Mouse (Mus musculus): ENCODE data around the gene Cfd. TPM values are rescaled to one million over a fixed set of nuclear protein-coding genes. Genes with fewer than 3 reads are reported as not detected.

The Cfd gene
- polyA plus RNA-seq, 1 experiment, result not detected

DNA sequence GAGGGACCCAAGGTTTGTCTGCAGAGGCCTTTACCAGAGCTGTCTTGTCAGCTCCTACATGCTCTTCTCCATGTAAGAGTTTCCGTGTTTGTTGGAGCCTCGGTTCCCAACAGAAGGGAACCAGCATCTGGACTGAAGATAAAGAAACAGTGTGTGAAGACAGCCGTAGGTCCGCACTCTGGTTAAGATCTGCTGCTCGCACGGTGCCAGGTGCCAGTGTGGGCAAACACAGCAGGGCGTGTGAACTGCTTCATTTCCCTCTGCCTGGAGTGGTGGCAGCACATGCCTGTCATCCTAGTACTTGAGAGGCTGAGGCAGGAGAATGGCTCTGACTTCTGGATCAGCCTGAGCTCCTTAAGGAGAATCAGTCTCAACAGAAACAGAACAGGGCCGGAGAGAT, 18.8 kb upstream of the Cfd start:
- H3K4me1 ChIP-seq (ENCODE audit: control insufficient read depth, insufficient read depth, low read length), result no peaks in the 10 kb centered on the region
- no peak overlapping the region for H3K4me3 ChIP-seq (ENCODE audit: insufficient read depth, low read length)
- no peak overlapping the region for H3K27ac ChIP-seq (ENCODE audit: insufficient read depth, low read length)
- TF ChIP-seq POLR2A (IDR thresholded peaks at IDR 0.05; ENCODE audit: low read depth, low read length) (no peak), CTCF (IDR thresholded peaks at IDR 0.05; ENCODE audit: borderline replicate concordance, insufficient read depth, low read length) (no peak)

- Histone ChIP-seq H3K27ac (ENCODE audit: insufficient read depth, low read length) (no peak overlapping the region), H3K4me3 (ENCODE audit: insufficient read depth, low read length) (no peak overlapping the region), H3K4me1 (ENCODE audit: control insufficient read depth, insufficient read depth, low read length) (no peaks in the 10 kb centered on the region)
- TF ChIP-seq POLR2A (IDR thresholded peaks at IDR 0.05; ENCODE audit: low read depth, low read length) (no peak), CTCF (IDR thresholded peaks at IDR 0.05; ENCODE audit: borderline replicate concordance, insufficient read depth, low read length) (no peak)
Measured at GRCm38 (mm10) chr10:79872862-79873261, 17.8 kb upstream of the Cfd start.

DNA sequence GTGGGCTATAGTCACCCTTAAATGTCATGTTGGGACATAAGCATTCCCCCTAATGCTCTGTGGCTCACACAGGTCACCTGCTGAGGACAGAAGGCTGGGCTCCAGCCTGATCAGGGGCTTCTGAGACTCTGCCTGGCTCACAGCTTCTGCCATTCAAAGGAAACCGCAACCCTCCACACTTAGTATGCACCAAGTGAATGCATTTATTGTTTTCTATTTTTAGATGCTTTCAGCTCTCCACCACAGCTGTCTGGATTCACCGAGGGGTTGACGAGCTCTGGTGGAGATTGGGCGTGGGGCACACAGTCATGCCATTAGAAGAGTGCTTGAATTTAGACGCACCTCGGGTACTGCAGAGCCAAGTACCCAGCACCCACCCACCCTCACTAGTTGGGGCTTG, 17.3 kb upstream of the Cfd start:
- TF ChIP-seq CTCF (IDR thresholded peaks at IDR 0.05; ENCODE audit: borderline replicate concordance, insufficient read depth, low read length) (no peak), POLR2A (IDR thresholded peaks at IDR 0.05; ENCODE audit: low read depth, low read length) (no peak)
- no peaks in the 10 kb centered on the region for H3K4me1 ChIP-seq (ENCODE audit: control insufficient read depth, insufficient read depth, low read length)
- H3K27ac ChIP-seq (ENCODE audit: insufficient read depth, low read length), result no peak overlapping the region
- H3K4me3 ChIP-seq (ENCODE audit: insufficient read depth, low read length), result no peak overlapping the region

DNA sequence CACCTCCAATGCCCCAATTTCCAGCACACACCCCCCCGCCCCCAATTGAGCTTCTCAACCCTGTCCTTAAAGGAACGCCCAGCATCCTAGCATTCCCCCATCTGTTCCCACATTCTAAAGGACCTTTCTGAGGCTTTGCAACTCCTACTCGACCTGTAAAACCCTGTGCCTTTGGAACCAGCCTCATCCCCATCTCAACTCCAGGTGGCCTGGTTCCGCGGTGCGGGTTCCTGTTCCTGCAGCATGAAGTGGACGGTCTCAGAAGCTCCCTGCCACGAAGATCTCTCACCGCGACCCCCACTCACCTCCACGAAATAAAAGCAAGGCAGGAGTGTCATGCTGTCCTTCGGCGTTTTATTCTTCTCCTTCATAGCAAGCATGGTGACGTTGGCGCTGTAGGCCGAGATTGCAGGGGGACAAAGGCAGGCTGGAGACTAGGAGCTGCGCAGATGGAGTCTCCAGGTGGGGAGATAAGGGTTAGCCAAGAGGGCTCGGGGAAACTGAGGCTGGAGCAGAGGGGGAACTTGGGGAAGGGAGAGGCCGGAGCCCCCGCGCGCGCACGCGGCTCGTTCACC, 16.9 kb upstream of the Cfd start:
- TF ChIP-seq CTCF (IDR thresholded peaks at IDR 0.05; ENCODE audit: borderline replicate concordance, insufficient read depth, low read length) (no peak), POLR2A (IDR thresholded peaks at IDR 0.05; ENCODE audit: low read depth, low read length) (no peak)
- no peaks in the 10 kb centered on the region for H3K4me1 ChIP-seq (ENCODE audit: control insufficient read depth, insufficient read depth, low read length)

GRCm38 (mm10) chr10:79874290-79874862, 16.3 kb upstream of the Cfd start, which contains the start of the genes Prtn3 and Plppr3:
Gene Prtn3 (plus strand): TSS chr10:79874476.
Gene Plppr3 (minus strand): TSS chr10:79874634.
- TF ChIP-seq CTCF (IDR thresholded peaks at IDR 0.05; ENCODE audit: borderline replicate concordance, insufficient read depth, low read length), result no peak
- no peak for TF ChIP-seq POLR2A (IDR thresholded peaks at IDR 0.05; ENCODE audit: low read depth, low read length)
- H3K4me3 ChIP-seq (ENCODE audit: insufficient read depth, low read length), result peak within 1 kb of the TSS; percentile 36
- no peak within 1 kb of the TSS for H3K27ac ChIP-seq (ENCODE audit: insufficient read depth, low read length)
- no peaks in the 10 kb centered on the region for H3K4me1 ChIP-seq (ENCODE audit: control insufficient read depth, insufficient read depth, low read length)

More for the DNA sequence above, 16.9 kb upstream of the Cfd start:
- Histone ChIP-seq H3K27ac (ENCODE audit: insufficient read depth, low read length) (no peak overlapping the region), H3K4me3 (ENCODE audit: insufficient read depth, low read length) (peak overlapping the region; percentile 36)

GRCm38 (mm10) chr10:79877174-79877573, 13.5 kb upstream of the Cfd start:
- Histone ChIP-seq H3K4me1 (ENCODE audit: control insufficient read depth, insufficient read depth, low read length) (no peaks in the 10 kb centered on the region), H3K27ac (ENCODE audit: insufficient read depth, low read length) (no peak overlapping the region), H3K4me3 (ENCODE audit: insufficient read depth, low read length) (no peak overlapping the region)
- TF ChIP-seq CTCF (IDR thresholded peaks at IDR 0.05; ENCODE audit: borderline replicate concordance, insufficient read depth, low read length), result no peak
- no peak for TF ChIP-seq POLR2A (IDR thresholded peaks at IDR 0.05; ENCODE audit: low read depth, low read length)

DNA sequence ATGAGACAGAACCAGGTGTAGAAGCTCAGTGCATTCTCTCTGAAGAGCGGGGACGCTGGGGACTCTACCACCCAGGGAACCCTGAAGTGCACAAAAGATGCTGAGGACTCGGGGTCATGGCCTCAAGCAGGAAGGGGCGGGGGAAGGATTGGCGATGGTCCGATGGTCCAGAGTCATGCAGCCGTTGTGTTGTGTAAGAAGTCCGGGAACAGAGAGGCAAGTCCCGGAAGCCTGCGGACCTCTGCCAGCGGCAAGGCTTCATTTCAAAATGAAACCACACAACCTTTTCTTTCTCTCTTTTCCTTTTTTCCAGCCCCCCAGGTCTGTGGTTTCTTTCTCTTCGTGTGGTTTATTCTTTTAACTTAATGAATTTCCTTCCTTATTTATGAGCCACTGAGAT, 12.9 kb upstream of the Cfd start:
- H3K27ac ChIP-seq (ENCODE audit: insufficient read depth, low read length), result no peak overlapping the region
- no peak overlapping the region for H3K4me3 ChIP-seq (ENCODE audit: insufficient read depth, low read length)
- no peaks in the 10 kb centered on the region for H3K4me1 ChIP-seq (ENCODE audit: control insufficient read depth, insufficient read depth, low read length)
- no peak for TF ChIP-seq CTCF (IDR thresholded peaks at IDR 0.05; ENCODE audit: borderline replicate concordance, insufficient read depth, low read length)
- no peak for TF ChIP-seq POLR2A (IDR thresholded peaks at IDR 0.05; ENCODE audit: low read depth, low read length)

DNA sequence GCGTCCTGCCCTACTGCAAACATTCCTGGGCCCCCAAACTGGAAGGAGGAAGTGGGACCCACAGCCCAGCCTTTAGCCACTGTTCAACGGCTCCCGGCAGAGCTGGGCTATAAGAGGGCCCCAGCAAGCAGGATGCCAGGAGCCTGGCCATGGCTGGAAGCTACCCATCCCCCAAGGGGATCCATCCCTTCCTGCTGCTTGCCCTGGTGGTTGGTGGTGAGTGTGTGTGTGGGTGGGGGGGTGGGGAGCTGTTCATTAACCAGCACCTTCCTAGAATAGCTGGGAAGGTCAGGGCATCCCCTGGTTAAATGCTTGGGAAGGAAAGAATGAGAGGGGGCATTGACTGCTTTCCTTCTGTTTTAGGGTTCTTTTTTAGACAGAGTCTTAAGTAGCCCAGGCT, 11.1 kb upstream of the Cfd start:
- Histone ChIP-seq H3K4me1 (ENCODE audit: control insufficient read depth, insufficient read depth, low read length) (no peaks in the 10 kb centered on the region), H3K27ac (ENCODE audit: insufficient read depth, low read length) (no peak overlapping the region), H3K4me3 (ENCODE audit: insufficient read depth, low read length) (no peak overlapping the region)
- TF ChIP-seq CTCF (IDR thresholded peaks at IDR 0.05; ENCODE audit: borderline replicate concordance, insufficient read depth, low read length), result no peak
- no peak for TF ChIP-seq POLR2A (IDR thresholded peaks at IDR 0.05; ENCODE audit: low read depth, low read length)

DNA sequence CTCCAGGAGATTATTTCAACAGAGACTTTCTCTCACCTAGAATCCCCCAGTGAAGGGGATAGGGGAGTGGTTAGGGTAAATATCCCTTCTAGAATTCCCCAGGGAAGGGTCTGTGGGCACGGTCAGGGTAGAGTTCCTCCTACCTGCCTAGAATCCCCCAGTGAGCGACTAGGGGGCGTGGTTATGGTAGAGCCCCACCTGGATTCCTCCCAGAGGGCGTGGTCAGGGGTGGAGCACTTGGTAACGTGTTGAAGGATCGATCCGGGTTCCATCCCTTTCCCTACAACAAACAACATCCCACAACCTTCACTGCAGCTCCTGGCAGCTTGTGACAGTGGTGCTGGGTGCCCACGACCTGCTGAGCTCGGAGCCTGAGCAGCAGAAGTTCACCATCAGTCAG, 9.9 kb upstream of the Cfd start:
- H3K4me1 ChIP-seq (ENCODE audit: control insufficient read depth, insufficient read depth, low read length), result no peaks in the 10 kb centered on the region
- no peak for TF ChIP-seq CTCF (IDR thresholded peaks at IDR 0.05; ENCODE audit: borderline replicate concordance, insufficient read depth, low read length)
- TF ChIP-seq POLR2A (IDR thresholded peaks at IDR 0.05; ENCODE audit: low read depth, low read length), result no peak
- no peak overlapping the region for H3K27ac ChIP-seq (ENCODE audit: insufficient read depth, low read length)
- H3K4me3 ChIP-seq (ENCODE audit: insufficient read depth, low read length), result no peak overlapping the region

DNA sequence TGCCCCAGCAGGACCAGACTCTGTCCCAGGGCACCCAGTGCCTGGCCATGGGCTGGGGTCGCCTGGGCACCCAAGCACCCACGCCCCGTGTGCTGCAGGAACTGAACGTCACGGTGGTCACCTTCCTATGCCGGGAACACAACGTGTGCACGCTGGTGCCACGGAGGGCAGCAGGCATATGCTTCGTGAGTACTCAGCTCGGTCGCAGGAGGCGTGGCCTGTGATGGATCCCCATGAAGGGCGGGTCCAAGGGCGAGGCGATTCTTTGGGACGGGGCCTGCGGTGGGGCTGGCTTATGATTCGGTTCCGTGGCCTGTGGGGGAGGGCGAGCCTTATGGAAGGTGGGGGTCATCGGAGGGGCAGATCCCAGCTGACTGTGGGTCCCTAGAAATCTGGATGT, 8.7 kb upstream of the Cfd start:
- no peaks in the 10 kb centered on the region for H3K4me1 ChIP-seq (ENCODE audit: control insufficient read depth, insufficient read depth, low read length)
- H3K27ac ChIP-seq (ENCODE audit: insufficient read depth, low read length), result no peak overlapping the region
- TF ChIP-seq CTCF (IDR thresholded peaks at IDR 0.05; ENCODE audit: borderline replicate concordance, insufficient read depth, low read length), result no peak
- TF ChIP-seq POLR2A (IDR thresholded peaks at IDR 0.05; ENCODE audit: low read depth, low read length), result no peak
- H3K4me3 ChIP-seq (ENCODE audit: insufficient read depth, low read length), result no peak overlapping the region
